Mouse (Mus musculus) embryonic facial prominence, embryonic 12.5 days (tissue): ENCODE results near the gene Usp49. TPM values are rescaled to one million over a fixed set of nuclear protein-coding genes. Genes with fewer than 3 reads are reported as not detected.
A peak's percentile ranks its signal among the peaks of the same experiment; 100 is the strongest.

Experiments
- ATAC-seq: fragments of 200-750 bp; cut with Nextera tagmentation; 2 replicates; pipeline ENCODE4 v1.8.0; 2017; ENCODE audit not compliant: insufficient number of reproducible peaks, insufficient read depth, low FRiP score, low TSS enrichment
- H3K27ac ChIP-seq: fragments of 300-500 bp; sonication (generic); 2 replicates; pipeline ENCODE4 v1.5.1; 2016; ENCODE audit warnings: mild to moderate bottlenecking
- H3K27me3 ChIP-seq: fragments of 300-500 bp; sonication (generic); 2 replicates; pipeline ENCODE4 v1.6.1; 2016; ENCODE audit warnings: mild to moderate bottlenecking, moderate library complexity
- H3K36me3 ChIP-seq: fragments of 300-500 bp; sonication (generic); 2 replicates; pipeline ENCODE4 v1.6.1; 2016; ENCODE audit warnings: mild to moderate bottlenecking
- H3K4me1 ChIP-seq: fragments of 300-500 bp; sonication (generic); 2 replicates; pipeline ENCODE4 v1.6.1; 2016
- H3K4me2 ChIP-seq: fragments of 300-500 bp; sonication (generic); replicated peaks from 2 replicates; pipeline ENCODE4 v1.6.1; 2016; ENCODE audit warnings: mild to moderate bottlenecking, moderate library complexity
- H3K4me3 ChIP-seq: fragments of 300-500 bp; sonication (generic); 2 replicates; pipeline ENCODE4 v1.5.1; 2016; ENCODE audit warnings: mild to moderate bottlenecking
- H3K9ac ChIP-seq: fragments of 300-500 bp; sonication (generic); 2 replicates; pipeline ENCODE4 v1.6.1; 2016; ENCODE audit warnings: mild to moderate bottlenecking, moderate library complexity
- H3K9me3 ChIP-seq: fragments of 300-500 bp; sonication (generic); 2 replicates; pipeline ENCODE4 v1.6.1; 2016; ENCODE audit warnings: mild to moderate bottlenecking, moderate library complexity
- WGBS: fragments of 180-500 bp; shearing (Covaris S2); methylation state at CpG from one replicate; pipeline ENCODE4 v1.1.7; 2016; 5-methylcytosine and 5-hydroxymethylcytosine counted together
- polyA plus RNA-seq: library from polyadenylated mRNA; unstranded; fragments of >200 nt; fragmentation: Nextera tagmentation; extraction: Ambion mirVana; gene quantifications from 2 replicates; pipeline ENCODE4 v1.2.1, GENCODE M21; 2016

Gene Usp49
- polyA plus RNA-seq, 1 experiment from 2014 or later: 9.5 TPM

DNA sequence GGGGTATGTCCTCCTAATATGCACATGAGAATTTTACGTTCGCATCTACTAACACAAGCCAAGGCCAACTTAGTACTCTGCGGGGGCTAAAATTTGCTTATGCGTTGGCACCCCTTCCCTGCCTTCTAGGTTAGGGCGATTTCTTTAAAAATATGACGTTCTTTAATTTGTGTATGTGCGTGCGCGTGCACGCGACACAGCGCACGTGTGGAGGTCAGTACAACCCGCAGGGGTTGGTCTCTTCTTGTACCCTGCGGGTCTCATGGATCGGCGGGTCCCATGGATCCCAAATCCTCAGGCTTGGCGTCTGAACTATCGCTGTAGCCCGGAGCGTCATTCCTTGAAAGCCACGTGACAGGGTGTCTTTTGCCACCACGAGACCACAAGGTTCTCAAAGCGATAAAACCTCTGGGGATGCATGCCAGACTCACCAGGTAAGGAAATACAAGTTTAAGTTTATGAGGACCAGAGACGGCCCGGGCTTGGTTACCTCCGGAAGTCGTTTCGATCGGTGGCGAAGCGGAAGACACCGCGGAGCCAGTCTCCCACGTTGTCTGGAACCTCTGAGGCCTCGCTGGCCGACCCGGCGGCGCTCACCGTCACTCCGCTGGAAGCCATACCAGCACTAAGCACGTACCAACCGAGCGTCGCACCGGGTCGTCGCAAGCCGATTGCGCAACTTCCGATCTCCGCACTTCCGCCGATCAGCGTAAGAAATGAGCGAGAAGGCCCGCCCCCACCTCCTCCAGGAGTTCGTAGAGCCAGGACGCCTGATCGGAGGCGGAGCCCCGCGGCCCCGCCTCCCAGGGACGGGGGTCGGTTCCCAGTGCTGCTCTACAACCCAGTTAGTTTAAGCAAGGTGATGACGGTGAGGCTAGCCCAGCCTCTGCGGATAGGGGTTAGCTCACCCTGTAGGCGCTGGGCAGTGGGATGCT is 57.2 kb downstream of the Usp49 start:
- Histone ChIP-seq H3K4me2 (peak overlapping the region; percentile 90), H3K27ac (peak overlapping the region; percentile 86), H3K9me3 (no peaks in the 10 kb centered on the region), H3K9ac (peak overlapping the region; percentile 77), H3K27me3 (no peaks in the 10 kb centered on the region), H3K36me3 (peaks cover 29% of the 10 kb centered on the region), H3K4me3 (peak overlapping the region; percentile 74), H3K4me1 (peaks cover 14% of the 10 kb centered on the region)
- peak; percentile 87 for ATAC-seq
- WGBS: under 1% methylated on average over 70 of the region's 70 CpGs

DNA sequence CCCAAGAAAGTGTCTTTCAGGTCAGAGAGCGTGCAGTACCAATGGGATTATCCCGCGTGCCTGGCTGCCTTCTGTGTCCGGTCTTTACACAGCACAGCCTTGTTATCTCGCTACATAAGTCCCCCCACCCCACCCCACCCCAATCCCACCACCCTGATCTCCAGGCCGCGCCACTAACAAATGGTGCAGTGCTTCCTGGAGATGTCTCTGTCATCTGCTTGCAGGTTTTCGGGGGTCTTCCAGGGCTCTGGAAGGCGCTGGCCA is 57.8 kb downstream of the Usp49 start, which contains the start of gene Tomm6:
Gene Tomm6 (minus strand): TSS at position 43 of the 264 bp plus-strand sequence.
- peaks cover 23% of the 10 kb centered on the region for H3K36me3 ChIP-seq

GRCm38 (mm10) chr17:47688608-47689575 is 58.4 kb downstream of the Usp49 start, which contains the start of gene Frs3:
Frs3 (plus strand) TSS chr17:47689030.
- Histone ChIP-seq H3K27me3 (no peaks in the 10 kb centered on the region), H3K9ac (peak within 1 kb of the TSS; percentile 77), H3K4me3 (peak within 1 kb of the TSS; percentile 74), H3K27ac (peak within 1 kb of the TSS; percentile 86), H3K4me1 (peaks cover 16% of the 10 kb centered on the region), H3K9me3 (no peaks in the 10 kb centered on the region), H3K36me3 (peaks cover 17% of the 10 kb centered on the region), H3K4me2 (peak within 1 kb of the TSS; percentile 90)
- 1% methylated on average over 58 of the region's 58 CpGs for WGBS
- ATAC-seq: peak; percentile 65

More for the DNA sequence above, 57.8 kb downstream of the Usp49 start, which contains the start of gene Tomm6:
- ATAC-seq: no peak; the same call in none of the 2 replicates
- H3K4me2 ChIP-seq: peak within 1 kb of the TSS; percentile 90
- peak within 1 kb of the TSS; percentile 77 for H3K9ac ChIP-seq
- H3K4me3 ChIP-seq: peak within 1 kb of the TSS; percentile 74
- 1% methylated on average over 9 of the region's 9 CpGs for WGBS
- H3K9me3 ChIP-seq: no peaks in the 10 kb centered on the region
- peaks cover 14% of the 10 kb centered on the region for H3K4me1 ChIP-seq
- H3K27me3 ChIP-seq: no peaks in the 10 kb centered on the region
- H3K27ac ChIP-seq: peak within 1 kb of the TSS; percentile 86

GRCm38 (mm10) chr17:47689894-47690293 is 59.4 kb downstream of the Usp49 start:
- ATAC-seq: no peak
- Histone ChIP-seq H3K4me3 (peak overlapping the region; percentile 74; the same call in 1 of the 2 replicates), H3K9ac (no peak overlapping the region), H3K4me1 (peaks cover 20% of the 10 kb centered on the region), H3K36me3 (peaks cover 10% of the 10 kb centered on the region; the same call in 1 of the 2 replicates), H3K27ac (no peak overlapping the region), H3K4me2 (peak overlapping the region; percentile 90), H3K9me3 (no peaks in the 10 kb centered on the region), H3K27me3 (no peaks in the 10 kb centered on the region)
- WGBS: 81% methylated on average over 8 of the region's 8 CpGs

GRCm38 (mm10) chr17:47691650-47692049 is 61.2 kb downstream of the Usp49 start:
- no peaks in the 10 kb centered on the region for H3K36me3 ChIP-seq
- no peak for ATAC-seq
- WGBS: 89% methylated on average over 3 of the region's 3 CpGs
- no peak overlapping the region for H3K4me2 ChIP-seq
- no peak overlapping the region for H3K27ac ChIP-seq
- H3K4me3 ChIP-seq: no peak overlapping the region
- no peaks in the 10 kb centered on the region for H3K9me3 ChIP-seq
- no peaks in the 10 kb centered on the region for H3K27me3 ChIP-seq
- no peak overlapping the region for H3K9ac ChIP-seq
- peaks cover 26% of the 10 kb centered on the region for H3K4me1 ChIP-seq

GRCm38 (mm10) chr17:47693671-47694441 is 63.4 kb downstream of the Usp49 start:
- H3K4me1 ChIP-seq: peaks cover 19% of the 10 kb centered on the region; the same call in 1 of the 2 replicates
- no peaks in the 10 kb centered on the region for H3K27me3 ChIP-seq
- peak overlapping the region; percentile 46 for H3K9ac ChIP-seq
- H3K27ac ChIP-seq: no peak overlapping the region
- peak overlapping the region; percentile 80 for H3K4me3 ChIP-seq
- peak overlapping the region; percentile 78 for H3K4me2 ChIP-seq
- no peaks in the 10 kb centered on the region for H3K9me3 ChIP-seq
- ATAC-seq: peak; percentile 10; the same call in 1 of the 2 replicates
- H3K36me3 ChIP-seq: peaks cover 5% of the 10 kb centered on the region; the same call in 1 of the 2 replicates
- 39% methylated on average over 13 of the region's 13 CpGs for WGBS

- Histone ChIP-seq H3K27me3 (no peaks in the 10 kb centered on the region), H3K9ac (peak within 1 kb of the TSS; percentile 84), H3K27ac (peak within 1 kb of the TSS; percentile 57; the same call in 1 of the 2 replicates), H3K4me3 (peak within 1 kb of the TSS; percentile 80), H3K9me3 (no peaks in the 10 kb centered on the region), H3K36me3 (peaks cover 5% of the 10 kb centered on the region; the same call in 1 of the 2 replicates), H3K4me2 (peak within 1 kb of the TSS; percentile 78), H3K4me1 (peaks cover 16% of the 10 kb centered on the region; the same call in 1 of the 2 replicates)
- ATAC-seq: no peak
- WGBS: 0% methylated on average over 3 of the region's 3 CpGs
Observed at GRCm38 (mm10) chr17:47694442-47694502, 63.8 kb downstream of the Usp49 start, which contains the start of gene Gm21981. Gm21981 (minus strand) TSS chr17:47694455.

DNA sequence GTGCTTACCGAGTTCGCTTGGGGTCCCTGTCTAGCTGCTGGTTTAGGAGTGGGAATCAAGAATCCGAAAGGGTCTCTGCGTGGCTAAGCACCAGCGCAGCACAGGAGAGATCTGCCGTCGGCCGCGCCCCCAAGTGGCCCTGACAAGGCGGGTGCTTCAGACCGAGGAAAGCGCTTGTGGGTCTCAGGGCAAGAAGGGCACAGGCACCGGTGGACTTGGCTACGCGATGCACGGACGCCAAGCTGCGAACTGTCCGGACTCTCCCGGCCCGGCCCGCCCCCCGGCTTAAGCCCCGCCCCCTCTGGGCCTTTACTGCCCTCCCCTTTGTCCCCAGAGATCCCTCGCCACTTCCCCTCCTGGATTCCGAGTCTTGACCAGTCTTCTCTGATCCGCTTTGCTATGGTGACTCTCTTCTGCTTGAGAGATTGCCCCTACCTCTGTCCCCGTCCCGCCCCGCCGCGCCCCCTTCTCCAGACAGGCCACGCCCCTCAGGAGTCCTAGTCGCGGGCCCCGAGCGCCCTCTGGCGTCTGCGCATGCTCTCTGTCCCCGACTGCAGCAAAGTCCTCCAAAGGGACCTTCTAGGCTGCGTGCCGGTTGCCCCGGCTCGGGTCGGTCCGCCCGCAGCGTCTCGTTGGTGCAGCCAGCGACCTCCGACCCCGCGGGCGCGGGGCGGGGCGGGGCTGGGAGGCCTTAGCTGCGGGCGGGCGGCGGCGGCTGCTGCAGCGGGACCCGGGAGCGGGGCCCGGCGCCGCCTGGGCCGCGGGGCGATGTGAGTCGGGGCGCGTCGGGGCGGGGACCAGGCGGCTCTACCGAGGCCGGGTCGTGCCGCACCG is 64.2 kb downstream of the Usp49 start, which contains the start of gene Prickle4:
Gene Prickle4 (minus strand): TSS at position 234 of the 834 bp plus-strand sequence.
- Histone ChIP-seq H3K27me3 (no peaks in the 10 kb centered on the region), H3K4me3 (peak within 1 kb of the TSS; percentile 80), H3K27ac (peak within 1 kb of the TSS; percentile 57; the same call in 1 of the 2 replicates), H3K4me2 (peak within 1 kb of the TSS; percentile 78), H3K9ac (peak within 1 kb of the TSS; percentile 84), H3K9me3 (no peaks in the 10 kb centered on the region), H3K36me3 (peaks cover 6% of the 10 kb centered on the region; the same call in 1 of the 2 replicates), H3K4me1 (peaks cover 13% of the 10 kb centered on the region; the same call in 1 of the 2 replicates)
- WGBS: under 1% methylated on average over 77 of the region's 82 CpGs
- ATAC-seq: peak; percentile 86

DNA sequence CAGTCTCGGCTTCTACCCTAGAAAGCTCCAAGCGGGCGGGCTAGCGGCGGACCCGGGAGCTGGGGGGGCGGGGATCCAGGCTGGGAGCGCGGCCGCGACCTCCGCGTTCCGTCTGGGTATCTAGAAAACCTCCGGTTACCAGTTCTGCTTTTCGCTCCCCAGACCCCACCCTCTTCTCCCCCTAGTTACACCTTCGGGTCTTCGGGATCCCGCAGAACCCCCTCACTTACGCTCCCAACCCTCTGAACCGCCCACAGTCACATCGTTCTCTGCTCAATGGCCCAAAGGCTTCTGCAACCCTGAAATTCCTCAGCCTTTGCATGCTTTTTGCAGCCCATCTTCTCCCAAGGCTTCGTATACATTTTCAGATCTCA is 64.8 kb downstream of the Usp49 start:
- no peak for ATAC-seq
- peaks cover 12% of the 10 kb centered on the region for H3K36me3 ChIP-seq
- H3K4me1 ChIP-seq: peaks cover 13% of the 10 kb centered on the region; the same call in 1 of the 2 replicates
- WGBS: 2% methylated on average over 22 of the region's 23 CpGs
- no peaks in the 10 kb centered on the region for H3K27me3 ChIP-seq
- no peaks in the 10 kb centered on the region for H3K9me3 ChIP-seq
- H3K9ac ChIP-seq: peak overlapping the region; percentile 84
- peak overlapping the region; percentile 57; the same call in 1 of the 2 replicates for H3K27ac ChIP-seq
- peak overlapping the region; percentile 78 for H3K4me2 ChIP-seq
- H3K4me3 ChIP-seq: peak overlapping the region; percentile 80

GRCm38 (mm10) chr17:47698156-47698555 is 67.7 kb downstream of the Usp49 start:
- Histone ChIP-seq H3K9ac (no peak overlapping the region), H3K4me1 (peaks cover 21% of the 10 kb centered on the region), H3K4me3 (no peak overlapping the region), H3K36me3 (peaks cover 36% of the 10 kb centered on the region), H3K9me3 (no peaks in the 10 kb centered on the region), H3K27ac (no peak overlapping the region), H3K4me2 (no peak overlapping the region), H3K27me3 (peaks cover 8% of the 10 kb centered on the region; the same call in 1 of the 2 replicates)
- ATAC-seq: no peak
- 86% methylated on average over 10 of the region's 10 CpGs for WGBS
